Mouse (Mus musculus) liver, adult 2 months (tissue): ENCODE results near the gene Birc2.

Experiments used
- CTCF ChIP-seq: fragments of 200-500 bp; IDR thresholded peaks from 2 replicates; pipeline ENCODE4 v1.5.1; 2011; ENCODE audit warnings: low read depth, low read length, control low read depth
- POLR2A ChIP-seq: fragments of 200-500 bp; IDR thresholded peaks from 2 replicates; pipeline ENCODE4 v1.6.1; 2011; ENCODE audit warnings: low read length, control low read depth; ENCODE audit not compliant: insufficient read depth; ENCODE audit errors: extremely low read depth

DNA sequence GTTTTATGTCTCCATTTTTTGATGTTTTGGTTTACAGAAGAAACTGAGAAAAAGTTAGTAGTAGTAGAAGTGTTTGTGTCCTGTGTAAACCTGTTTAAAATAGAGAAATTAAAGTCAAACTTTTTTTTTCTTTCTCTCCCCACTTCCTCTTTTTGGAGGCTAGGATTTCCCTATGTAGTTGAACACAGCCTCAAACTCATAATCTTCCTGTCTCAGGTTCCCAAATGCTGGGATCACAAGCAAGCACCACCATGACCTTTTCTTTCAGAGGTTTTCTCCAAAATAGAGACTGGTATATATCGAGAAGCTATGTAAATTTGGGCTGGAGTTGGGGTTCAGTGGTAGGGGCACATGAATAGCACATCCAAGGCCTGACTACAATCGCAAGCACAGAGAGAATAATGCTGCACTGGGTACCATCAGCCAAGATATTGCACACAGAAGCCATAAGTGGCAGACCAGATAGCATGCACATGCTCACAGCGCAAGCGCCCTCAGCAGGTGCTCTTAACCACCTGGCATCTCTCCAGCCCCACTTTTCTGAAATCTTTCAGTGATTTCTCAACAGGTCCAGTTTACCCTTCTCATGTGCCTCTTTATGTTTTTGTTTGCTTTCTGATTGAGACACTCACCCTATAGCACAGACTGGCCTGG lies 32.1 kb upstream of the Birc2 start:
- TF ChIP-seq POLR2A = no peak
- no peak for TF ChIP-seq CTCF
